Mouse (Mus musculus) neutrophil, adult 5-6 weeks (primary cell): ENCODE data around the gene Smc3. TPM values are rescaled to one million over a fixed set of nuclear protein-coding genes. Genes with fewer than 3 reads are reported as not detected.

Experiments used
- ATAC-seq: fragments of 151-379, 151-347 bp; 2 replicates; pipeline ENCODE4 v1.8.0; 2017; ENCODE audit warnings: mild to moderate bottlenecking, moderate TSS enrichment; ENCODE audit not compliant: insufficient number of reproducible peaks, poor library complexity, low FRiP score, severe bottlenecking; ENCODE audit errors: extremely low read depth
- total RNA-seq: library from RNA; stranded (forward); fragments of 200-1000 nt; gene quantifications from 2 replicates; pipeline ENCODE4 v1.2.3, GENCODE M21; 2017

Gene Smc3
- total RNA-seq, 1 experiment from 2014 or later = 114 TPM

DNA sequence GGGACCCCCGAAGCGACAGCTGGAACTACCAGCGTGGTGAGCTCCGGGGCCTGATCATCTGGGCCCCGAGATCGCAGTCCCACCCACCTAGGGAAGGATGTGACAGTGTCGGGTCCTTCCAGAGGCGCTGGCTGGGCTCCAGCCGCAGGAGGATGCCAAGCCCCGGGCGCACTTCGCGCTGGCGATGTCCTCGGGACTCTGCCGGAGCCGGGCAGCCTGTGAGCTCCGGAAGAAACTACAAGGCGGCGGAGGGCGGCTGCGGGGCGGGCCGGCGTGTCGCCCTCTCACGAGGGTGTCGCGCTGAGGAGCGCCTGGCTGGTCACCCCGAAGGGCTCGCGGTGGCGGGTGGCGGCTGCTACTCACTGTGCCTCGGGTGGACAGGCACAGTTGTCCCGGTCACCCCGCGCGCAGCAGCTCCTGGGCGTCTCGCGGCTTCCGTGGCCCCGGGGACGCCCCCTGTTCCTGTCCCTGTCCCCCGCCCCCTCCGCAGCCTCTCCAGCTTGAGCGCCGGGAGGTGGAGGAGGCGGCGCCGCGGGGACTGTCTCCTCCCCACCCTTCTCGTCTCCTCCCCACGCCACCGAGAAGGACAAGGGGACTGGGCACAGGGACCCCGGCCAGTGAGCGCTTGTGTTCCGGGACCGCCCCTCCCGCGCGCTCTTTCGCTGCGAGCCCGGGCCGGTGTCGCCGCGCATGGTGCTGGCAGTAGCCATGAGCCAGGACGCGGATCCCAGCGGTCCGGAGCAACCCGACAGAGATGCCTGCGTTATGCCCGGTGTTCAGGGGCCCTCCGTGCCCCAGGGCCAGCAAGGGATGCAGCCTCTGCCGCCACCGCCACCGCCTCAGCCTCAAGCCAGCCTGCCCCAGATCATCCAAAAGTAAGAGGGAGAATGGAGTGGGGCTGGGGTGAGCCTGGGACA is 76.8 kb downstream of the Smc3 start, which contains the start of gene Rbm20:
TSS of gene Rbm20 (plus strand) at position 589 of the 917 bp plus-strand sequence.
- no peak for ATAC-seq

- ATAC-seq = no peak
Measured at GRCm38 (mm10) chr19:53679194-53679593, 79.0 kb downstream of the Smc3 start.

GRCm38 (mm10) chr19:53679981-53680380 is 79.8 kb downstream of the Smc3 start:
- no peak for ATAC-seq

GRCm38 (mm10) chr19:53682427-53682826 is 82.2 kb downstream of the Smc3 start:
- no peak for ATAC-seq

DNA sequence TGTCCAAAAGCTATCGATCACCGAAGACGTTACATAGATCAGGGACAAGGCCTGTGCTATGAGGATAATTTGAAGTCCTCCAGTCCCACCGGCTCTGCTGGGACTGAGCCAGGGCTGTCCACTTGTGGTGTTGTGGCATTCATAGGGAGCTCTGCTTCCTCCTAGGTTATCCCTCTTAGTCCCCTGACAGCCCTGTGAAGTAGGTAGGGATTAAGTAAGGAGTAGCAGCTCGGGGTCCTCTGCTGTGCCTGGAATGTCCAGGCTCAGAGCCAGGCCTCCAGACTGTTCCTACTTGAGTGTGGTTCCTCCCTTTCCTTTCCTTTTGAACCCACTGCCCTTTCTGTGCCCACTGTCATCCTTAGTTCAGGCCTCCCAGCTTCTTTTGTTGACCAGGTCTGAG is 87.4 kb downstream of the Smc3 start:
- ATAC-seq = no peak

DNA sequence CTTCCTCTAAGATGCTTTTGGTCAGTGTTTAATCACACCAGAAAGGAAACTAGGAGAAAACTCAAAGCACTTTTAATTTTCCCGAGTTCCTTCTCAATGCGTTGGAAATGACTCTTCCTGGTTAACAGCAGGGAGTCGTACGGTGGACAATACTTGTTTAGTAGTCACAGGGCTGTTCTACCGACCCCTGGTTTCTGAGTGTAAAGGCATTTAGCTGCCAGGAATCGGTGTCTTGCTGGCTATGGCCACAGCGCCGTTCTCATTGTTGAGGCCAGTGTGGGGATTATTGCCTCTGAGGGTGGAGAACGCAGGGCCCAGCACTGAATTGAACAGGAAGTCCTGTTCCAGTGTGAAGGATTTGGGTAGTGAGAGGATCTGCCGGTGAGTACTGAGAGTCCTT is 90.6 kb downstream of the Smc3 start:
- ATAC-seq = no peak

- no peak for ATAC-seq
Measured at GRCm38 (mm10) chr19:53694020-53694419, 93.8 kb downstream of the Smc3 start.

Other genes with a start within 250 kb of the Smc3 start
- not detected in 2 replicates for gene Gm10197, start 228.6 kb upstream of the Smc3 start, total RNA-seq
- 41.6 and 45.5 TPM in 2 replicates for gene Smndc1, start 209.8 kb upstream of the Smc3 start, total RNA-seq
- 18.5 and 21.2 TPM in 2 replicates for gene Dusp5, start 71.3 kb upstream of the Smc3 start, total RNA-seq
- 4.2 and 10.1 TPM in 2 replicates for gene Nutf2-ps1, start 11.3 kb upstream of the Smc3 start, total RNA-seq
- 0.12 TPM in 1 of 2 replicates, not detected in the other for gene Rbm20, start 76.9 kb downstream of the Smc3 start, total RNA-seq